Mouse (Mus musculus) stomach, postnatal 0 days (tissue): ENCODE data around the gene Sgms1.

ENCODE experiments used
- CTCF ChIP-seq: IDR thresholded peaks from 2 replicates; pipeline ENCODE4 v1.5.1; 2016; ENCODE audit warnings: antibody characterized with exemption, low read depth, mild to moderate bottlenecking, moderate library complexity
- EP300 ChIP-seq: optimal IDR thresholded peaks from 2 replicates; pipeline ENCODE3; 2016; ENCODE audit warnings: antibody characterized with exemption

GRCm38 (mm10) chr19:32171981-32172380 lies 217.5 kb downstream of the Sgms1 start:
- TF ChIP-seq CTCF (no peak), EP300 (no peak)
